Mouse (Mus musculus) embryonic stem cell, embryonic (primary cell): ENCODE measurements at regions not wholly inside any gene's neighbourhood (a gene's known extent, or its start where the extent isn't known, plus 50 kb on each side); places are given as distances from the start of the nearest gene placed in this dataset.

Experiments
- CTCF ChIA-PET, 4 experiments: fragments of 300-600 bp in 2 of 4; fragments of 350-600 bp in 2 of 4; sonication (Branson Sonifier 250); formaldehyde crosslinking; loops; one replicate each; lab custom pipeline; 2022; ENCODE audit warnings: inconsistent platforms in 2 of 4; lab: Charles Lee
- POLR2A ChIA-PET, 4 experiments: fragments of 300-600 bp in 2 of 4; fragments of 350-600 bp in 2 of 4; sonication (Branson Sonifier 250); formaldehyde crosslinking; loops; one replicate each; lab custom pipeline; 2022; ENCODE audit warnings: antibody characterized with exemption in 4 of 4, inconsistent platforms in 1 of 4; lab: Charles Lee

- ChIA-PET CTCF (no interaction called here), POLR2A (interaction anchor here in 2 of 4 experiments (1.3 to 2.1 kb wide), 2 partner anchors 73 kb away, joined by 3 to 5 read pairs; partner anchors contain the start of gene Btbd10 (in 2 of the 2))
Observed at GRCm38 (mm10) chr7:113441906-113442305, 53.5 kb upstream of the Pth start.

GRCm38 (mm10) chr7:113443566-113443965 is 55.2 kb upstream of the Pth start:
- POLR2A ChIA-PET = interaction anchor here in 1 of 4 experiments (0.6 kb wide), 1 partner anchor 542 kb away, joined by 3 read pairs; no protein-coding TSS in a partner anchor

GRCm38 (mm10) chr7:113444991-113445390 is 56.6 kb upstream of the Pth start:
- CTCF ChIA-PET = no interaction called here
- POLR2A ChIA-PET = no interaction called here

More at GRCm38 (mm10) chr7:113443566-113443965, 55.2 kb upstream of the Pth start:
- CTCF ChIA-PET = no interaction called here

GRCm38 (mm10) chr7:113460406-113460805 is 53.2 kb upstream of the Far1 start:
- ChIA-PET CTCF (no interaction called here), POLR2A (no interaction called here)

GRCm38 (mm10) chr7:113462286-113462685 is 51.3 kb upstream of the Far1 start:
- ChIA-PET CTCF (no interaction called here), POLR2A (interaction anchor here in 1 of 4 experiments (1.3 kb wide), 1 partner anchor 93 kb away, joined by 5 read pairs; the partner anchor contains the start of gene Btbd10)
